Mouse (Mus musculus) heart, adult 2 months (tissue): ENCODE results near the gene Dkk3. TPM values are rescaled to one million over a fixed set of nuclear protein-coding genes. Genes with fewer than 3 reads are reported as not detected.

Source experiments
- DNase-seq, 2 experiments: peaks; one replicate each; pipeline ENCODE4 v3.0.0; 2021
- H3K27ac ChIP-seq: fragments of 200-600 bp; 2 replicates; pipeline ENCODE4 v1.8.1; 2022
- H3K27me3 ChIP-seq: fragments of 200-500 bp; 2 replicates; pipeline ENCODE4 v1.6.1; 2012; ENCODE audit warnings: mild to moderate bottlenecking, low read length, inconsistent platforms, mixed read lengths; ENCODE audit not compliant: control insufficient read depth, insufficient read depth
- H3K36me3 ChIP-seq: fragments of 200-500 bp; 2 replicates; pipeline ENCODE4 v1.6.1; 2012; ENCODE audit warnings: low read length, inconsistent platforms; ENCODE audit not compliant: control insufficient read depth, insufficient read depth
- H3K4me1 ChIP-seq: fragments of 200-500 bp; 2 replicates; pipeline ENCODE4 v1.6.1; 2011; ENCODE audit warnings: low read length; ENCODE audit not compliant: control insufficient read depth, insufficient read depth
- H3K4me3 ChIP-seq: fragments of 200-600 bp; 2 replicates; pipeline ENCODE4 v1.8.1; 2022
- H3K79me2 ChIP-seq: fragments of 200-500 bp; replicated peaks from 2 replicates; pipeline ENCODE4 v1.6.1; 2012; ENCODE audit warnings: mild to moderate bottlenecking, inconsistent platforms, low read length, moderate library complexity, mixed read lengths; ENCODE audit not compliant: control insufficient read depth, insufficient read depth
- H3K9ac ChIP-seq: fragments of 200-500 bp; 2 replicates; pipeline ENCODE4 v1.6.1; 2012; ENCODE audit warnings: low read depth, mild to moderate bottlenecking, control low read depth, inconsistent platforms, low read length, mixed read lengths
- CTCF ChIP-seq: fragments of 200-600 bp; IDR thresholded peaks from 2 replicates; pipeline ENCODE4 v1.8.1; 2022; ENCODE audit warnings: antibody characterized with exemption, mild to moderate bottlenecking, moderate library complexity
- EP300 ChIP-seq: fragments of 200-500 bp; IDR thresholded peaks from 2 replicates; pipeline ENCODE4 v1.6.1; 2011; ENCODE audit warnings: low read depth, low read length, control low read depth; ENCODE audit not compliant: insufficient read depth
- POLR2A ChIP-seq: fragments of 200-500 bp; IDR thresholded peaks from 2 replicates; pipeline ENCODE4 v1.6.1; 2011; ENCODE audit warnings: mild to moderate bottlenecking, low read depth, low read length, control low read depth; ENCODE audit not compliant: insufficient read depth
- WGBS: fragments of 180-500 bp; shearing (Covaris S2); methylation state at CpG from one replicate; pipeline ENCODE4 v1.1.7; 2018; 5-methylcytosine and 5-hydroxymethylcytosine counted together
- intact Hi-C: fragments of 180-260 bp; cut with DNase I; formaldehyde crosslinking; loops from one replicate; pipeline ENCODE4 v1.15.1; 2025
- polyA plus RNA-seq: library from polyadenylated mRNA; depleted of rRNA; stranded (reverse); fragments of >200 nt; gene quantifications from 2 replicates; pipeline ENCODE4 v1.2.3, GENCODE M21; 2012
- total RNA-seq, 2 experiments: library from RNA; stranded (reverse); gene quantifications; 2 replicates each; pipeline ENCODE4 v1.2.3; 2021

The Dkk3 gene
- total and polyA plus RNA-seq, 3 experiments, result 45.1 to 48.3 (median 45.7) TPM

GRCm38 (mm10) chr7:112149113-112149512 is 9.7 kb downstream of the Dkk3 start:
- Histone ChIP-seq H3K4me3 (no peak overlapping the region), H3K27ac (no peak overlapping the region), H3K27me3 (no peaks in the 10 kb centered on the region), H3K9ac (no peak overlapping the region), H3K36me3 (no peaks in the 10 kb centered on the region), H3K79me2 (no peaks in the 10 kb centered on the region), H3K4me1 (no peaks in the 10 kb centered on the region)
- DNase-seq, result no peak
- WGBS, result 57% methylated on average over 10 of the region's 10 CpGs
- TF ChIP-seq POLR2A (no peak), EP300 (no peak), CTCF (no peak)
- intact Hi-C loops, result no loop called here

GRCm38 (mm10) chr7:112147979-112148378 is 10.9 kb downstream of the Dkk3 start:
- H3K4me3 ChIP-seq, result no peak overlapping the region
- WGBS, result 46% methylated on average over 2 of the region's 2 CpGs
- H3K79me2 ChIP-seq, result no peaks in the 10 kb centered on the region
- H3K4me1 ChIP-seq, result no peaks in the 10 kb centered on the region
- H3K27ac ChIP-seq, result no peak overlapping the region
- intact Hi-C loops, result no loop called here
- DNase-seq, result peak in 1 of 2 experiments; percentile 55
- no peak for TF ChIP-seq CTCF
- no peak for TF ChIP-seq EP300
- no peak for TF ChIP-seq POLR2A
- no peaks in the 10 kb centered on the region for H3K36me3 ChIP-seq
- H3K27me3 ChIP-seq, result no peaks in the 10 kb centered on the region
- no peak overlapping the region for H3K9ac ChIP-seq

GRCm38 (mm10) chr7:112144646-112145179 is 14.1 kb downstream of the Dkk3 start:
- DNase-seq, result no peak
- no peak overlapping the region for H3K4me3 ChIP-seq
- no peak overlapping the region for H3K27ac ChIP-seq
- H3K9ac ChIP-seq, result no peak overlapping the region
- WGBS, result 86% methylated on average over 11 of the region's 11 CpGs
- H3K79me2 ChIP-seq, result no peaks in the 10 kb centered on the region
- H3K4me1 ChIP-seq, result no peaks in the 10 kb centered on the region
- intact Hi-C loops, result no loop called here
- H3K27me3 ChIP-seq, result no peaks in the 10 kb centered on the region
- no peaks in the 10 kb centered on the region for H3K36me3 ChIP-seq
- TF ChIP-seq CTCF (no peak), POLR2A (no peak), EP300 (no peak)

- no peak overlapping the region for H3K9ac ChIP-seq
- H3K36me3 ChIP-seq, result no peaks in the 10 kb centered on the region
- no peak overlapping the region for H3K27ac ChIP-seq
- no peak for TF ChIP-seq CTCF
- TF ChIP-seq EP300, result no peak
- no peak for TF ChIP-seq POLR2A
- H3K27me3 ChIP-seq, result no peaks in the 10 kb centered on the region
- intact Hi-C loops, result no loop called here
- DNase-seq, result no peak
- no peak overlapping the region for H3K4me3 ChIP-seq
- peaks cover 2% of the 10 kb centered on the region for H3K4me1 ChIP-seq
- WGBS, result 67% methylated on average over 4 of the region's 4 CpGs
- no peaks in the 10 kb centered on the region for H3K79me2 ChIP-seq
Observed at GRCm38 (mm10) chr7:112143978-112144377, 14.9 kb downstream of the Dkk3 start.

GRCm38 (mm10) chr7:112143090-112143500 is 15.8 kb downstream of the Dkk3 start:
- Histone ChIP-seq H3K36me3 (no peaks in the 10 kb centered on the region), H3K79me2 (no peaks in the 10 kb centered on the region), H3K27me3 (no peaks in the 10 kb centered on the region), H3K27ac (no peak overlapping the region), H3K4me3 (no peak overlapping the region), H3K9ac (no peak overlapping the region), H3K4me1 (peaks cover 8% of the 10 kb centered on the region)
- intact Hi-C loops, result no loop called here
- WGBS, result 54% methylated on average over 7 of the region's 7 CpGs
- no peak for TF ChIP-seq EP300
- TF ChIP-seq POLR2A, result no peak
- no peak for TF ChIP-seq CTCF
- DNase-seq, result no peak

- H3K9ac ChIP-seq, result no peak overlapping the region
- DNase-seq, result no peak
- H3K36me3 ChIP-seq, result no peaks in the 10 kb centered on the region
- no peak for TF ChIP-seq POLR2A
- no peak for TF ChIP-seq CTCF
- TF ChIP-seq EP300, result no peak
- H3K27me3 ChIP-seq, result no peaks in the 10 kb centered on the region
- H3K4me3 ChIP-seq, result no peak overlapping the region
- no peak overlapping the region for H3K27ac ChIP-seq
- 74% methylated on average over 3 of the region's 3 CpGs for WGBS
- intact Hi-C loops, result no loop called here
- H3K79me2 ChIP-seq, result no peaks in the 10 kb centered on the region
- peaks cover 8% of the 10 kb centered on the region for H3K4me1 ChIP-seq
Observed at GRCm38 (mm10) chr7:112142616-112143015, 16.2 kb downstream of the Dkk3 start.

- no peak for DNase-seq
- Histone ChIP-seq H3K79me2 (no peaks in the 10 kb centered on the region), H3K36me3 (no peaks in the 10 kb centered on the region), H3K27me3 (no peaks in the 10 kb centered on the region), H3K9ac (no peak overlapping the region), H3K4me3 (no peak overlapping the region), H3K4me1 (peaks cover 8% of the 10 kb centered on the region), H3K27ac (no peak overlapping the region)
- 90% methylated on average over 2 of the region's 2 CpGs for WGBS
- no peak for TF ChIP-seq EP300
- TF ChIP-seq POLR2A, result no peak
- no peak for TF ChIP-seq CTCF
- intact Hi-C loops, result no loop called here
Observed at GRCm38 (mm10) chr7:112140725-112141124, 18.1 kb downstream of the Dkk3 start.
